Mouse (Mus musculus): Measurements from ENCODE around the gene Man1a.
A peak's percentile ranks its signal among the peaks of the same experiment; 100 is the strongest.

Man1a gene

GRCm38 (mm10) chr10:54076420-54076819 is at the start of gene Man1a:
Man1a (minus strand) TSS chr10:54076609.
- DNase-seq, result no peak

DNA sequence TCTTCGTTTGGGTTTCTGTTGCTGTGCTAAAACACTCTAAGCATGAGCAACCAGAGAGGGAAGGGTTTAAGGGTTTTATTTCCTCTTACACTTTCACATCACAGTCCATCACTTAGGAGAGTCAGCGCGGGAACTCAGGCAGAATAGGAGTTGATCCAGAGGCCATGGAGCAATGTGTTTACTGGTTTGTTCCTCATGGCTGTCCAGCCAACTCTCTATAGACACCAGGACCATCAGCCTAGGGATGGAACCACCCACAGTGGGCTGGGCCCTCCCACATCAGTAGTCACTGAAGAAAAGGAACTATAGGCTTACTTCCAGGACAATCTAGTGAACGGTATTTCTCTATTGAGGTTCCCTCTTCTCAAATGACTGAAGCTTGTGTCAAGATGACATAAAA is 45.4 kb upstream of the Man1a start:
- DNase-seq, result no peak

- no peak for DNase-seq
These were observed 44.0 kb upstream of the Man1a start for GRCm38 (mm10) chr10:54120375-54120774.

- DNase-seq, result no peak
These were observed 42.9 kb upstream of the Man1a start for GRCm38 (mm10) chr10:54119303-54119702.

GRCm38 (mm10) chr10:54118223-54118912 is 42.0 kb upstream of the Man1a start:
- DNase-seq, result no peak

DNA sequence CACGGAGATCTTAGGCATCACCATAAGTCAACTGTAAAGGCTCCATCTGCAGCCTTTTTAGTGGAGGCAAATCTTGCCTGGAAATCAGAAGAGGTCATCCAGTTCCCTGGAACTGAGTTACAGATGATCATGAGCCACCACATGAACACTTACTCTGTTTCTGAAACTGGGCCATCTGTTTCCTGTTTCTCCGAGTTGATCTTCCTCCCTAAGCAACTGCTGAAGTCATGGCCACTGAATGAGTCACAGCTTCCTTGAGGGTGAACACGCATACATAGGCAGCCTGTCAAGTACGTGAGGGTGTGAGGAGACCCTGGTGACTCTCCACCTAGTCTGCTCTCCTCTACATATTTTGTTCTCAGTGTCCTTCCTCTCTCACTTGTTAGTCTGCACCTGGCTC is 41.4 kb upstream of the Man1a start:
- DNase-seq, result no peak

DNA sequence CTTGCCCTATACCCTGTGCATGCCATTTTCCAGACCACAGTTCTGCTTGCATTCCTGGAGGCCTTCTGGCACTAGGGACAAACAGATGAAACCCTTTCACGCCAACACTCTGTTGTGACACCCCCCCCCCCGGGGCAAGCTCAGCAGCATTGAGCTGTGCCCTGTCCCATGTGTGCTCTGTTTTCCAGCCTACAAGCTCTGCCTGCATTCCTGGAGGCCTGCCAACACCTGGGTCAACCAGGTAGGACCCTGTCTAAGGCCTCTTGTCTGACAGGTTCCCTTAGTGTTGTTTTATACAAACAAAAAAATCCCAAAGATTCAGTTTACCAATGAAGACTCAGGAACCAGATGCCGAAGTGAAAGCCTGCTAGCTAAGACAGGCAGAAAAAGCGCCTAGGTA is 27.3 kb upstream of the Man1a start:
- no peak for DNase-seq

- no peak for DNase-seq
These were observed 15.7 kb upstream of the Man1a start for GRCm38 (mm10) chr10:54092081-54092480.

DNA sequence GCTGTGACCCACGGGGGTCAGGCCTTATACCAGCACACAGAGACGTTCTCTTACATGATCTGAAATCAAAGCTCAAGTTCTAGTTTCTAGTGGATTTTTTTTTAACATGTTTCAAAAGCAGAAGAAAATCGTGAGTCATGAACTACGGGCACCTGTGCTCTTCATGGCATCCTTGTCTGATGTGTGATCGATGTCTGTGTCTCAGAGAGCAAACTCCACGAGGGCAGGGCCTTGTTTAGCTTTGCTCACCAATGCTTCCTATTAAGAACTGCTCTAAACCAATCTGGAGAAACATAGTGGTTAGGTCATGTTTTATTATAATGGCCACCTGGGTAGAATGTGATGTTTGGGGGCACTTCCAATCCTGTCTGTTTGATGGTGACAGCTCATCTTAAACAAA is 13.5 kb upstream of the Man1a start:
- no peak for DNase-seq

DNA sequence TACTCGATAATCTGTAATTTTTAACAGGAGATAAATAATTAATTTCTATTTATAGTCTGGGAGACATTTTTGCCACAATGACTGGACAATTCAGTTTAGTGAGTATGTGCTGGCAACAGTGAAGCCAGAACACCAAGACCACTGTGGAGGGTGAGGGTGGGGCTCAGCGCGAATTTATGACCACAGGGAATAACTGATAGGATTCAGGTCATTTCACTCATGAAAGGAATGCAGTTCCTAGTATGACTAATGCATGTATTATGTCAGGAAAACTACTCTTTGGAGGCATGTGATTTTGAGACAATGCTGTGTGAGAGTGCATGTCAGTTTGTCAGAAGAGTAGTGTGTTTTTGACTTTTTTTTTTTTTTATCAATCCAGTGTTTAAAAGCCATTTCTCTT is 10.9 kb upstream of the Man1a start:
- DNase-seq, result no peak

DNA sequence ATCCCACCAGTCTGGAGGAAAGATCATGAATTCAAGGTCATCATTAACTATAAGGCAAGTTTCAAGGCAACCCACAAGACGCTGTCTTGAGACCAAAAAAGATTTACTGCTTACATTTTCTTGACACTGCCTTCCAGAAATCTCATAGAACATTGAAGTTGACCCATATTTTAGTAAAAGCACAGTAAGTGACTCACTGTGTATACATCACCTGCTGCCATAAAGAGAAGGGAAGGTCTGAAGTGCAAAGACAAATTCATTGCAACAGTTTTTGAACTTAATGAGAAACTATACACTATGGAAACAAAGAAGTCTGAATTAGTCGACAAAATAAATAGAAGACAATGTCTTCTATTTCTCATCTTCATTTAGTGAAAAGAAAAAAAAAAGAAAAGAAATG is 8.7 kb upstream of the Man1a start:
- DNase-seq, result no peak

- no peak for DNase-seq
These were observed 596 bp upstream of the Man1a start for GRCm38 (mm10) chr10:54077005-54077404.

GRCm38 (mm10) chr10:54075441-54076010 is 883 bp downstream of the Man1a start:
- peak; percentile 39 for DNase-seq

- DNase-seq, result no peak
These were observed 1.6 kb downstream of the Man1a start for GRCm38 (mm10) chr10:54074609-54075421.

GRCm38 (mm10) chr10:54074247-54074608 is 2.2 kb downstream of the Man1a start:
- no peak for DNase-seq

DNA sequence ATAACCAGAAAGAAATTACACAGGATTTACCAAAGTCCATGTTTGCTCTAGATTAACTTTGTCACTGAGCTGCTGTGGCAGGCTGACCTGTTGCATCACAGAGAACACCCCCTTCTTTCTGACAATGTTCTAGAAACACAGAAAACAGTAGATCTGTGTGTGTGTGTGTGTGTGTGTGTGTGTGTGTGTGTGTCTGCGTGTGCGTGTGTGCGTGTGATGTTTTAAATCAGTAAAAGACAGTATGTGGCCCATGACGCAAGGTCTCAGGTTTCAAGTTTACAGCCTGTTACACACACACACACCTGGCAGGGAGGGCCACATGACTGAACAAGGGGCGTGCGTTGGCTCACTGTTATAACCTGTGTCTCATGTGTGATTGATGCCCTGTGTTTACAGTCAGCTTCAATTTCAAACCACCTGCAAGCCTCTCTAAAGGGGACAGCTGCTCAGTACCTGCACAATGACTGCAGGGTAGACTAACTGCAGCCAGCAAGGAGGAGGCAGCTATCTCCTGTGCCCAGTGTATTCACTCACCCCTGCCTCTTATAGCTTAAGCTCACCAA is 2.7 kb downstream of the Man1a start:
- DNase-seq, result no peak

DNA sequence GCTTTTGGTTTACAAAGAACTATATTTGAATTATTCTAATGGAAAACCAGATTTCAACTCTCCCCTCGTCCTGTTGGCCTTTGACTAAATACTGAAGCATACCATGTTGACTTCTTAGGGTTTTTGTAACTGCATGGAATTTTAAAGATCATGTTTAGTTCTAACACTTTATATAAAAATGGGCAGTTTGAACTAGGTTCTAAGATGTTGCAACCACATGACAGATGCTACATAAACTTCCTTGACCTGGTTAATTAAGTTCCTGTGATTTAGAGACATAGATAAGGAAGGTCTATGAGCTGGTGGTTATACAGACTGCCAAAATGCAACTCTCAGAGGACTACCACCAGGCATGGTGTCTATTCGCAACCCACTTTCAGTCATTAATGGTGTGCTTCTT is 4.1 kb downstream of the Man1a start:
- no peak for DNase-seq

DNA sequence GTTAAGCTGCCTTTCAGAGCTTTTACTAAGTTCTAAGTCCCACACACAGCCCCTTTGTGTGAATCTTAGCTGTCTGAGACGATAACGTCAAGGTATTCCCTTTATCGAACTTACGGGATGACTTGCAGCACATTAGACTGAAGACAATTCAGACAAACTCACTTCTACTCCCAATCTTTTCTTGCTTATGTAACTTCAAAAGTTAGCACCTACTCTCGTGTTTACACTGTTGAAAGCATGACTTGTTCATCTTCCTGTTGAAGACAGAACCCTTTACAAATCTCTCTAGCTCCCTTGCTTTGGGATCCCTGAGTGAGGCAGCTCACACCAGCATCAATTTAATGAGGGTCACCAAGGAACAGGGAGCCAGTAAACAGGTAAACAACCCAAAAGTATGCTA is 5.9 kb downstream of the Man1a start:
- DNase-seq, result no peak

DNA sequence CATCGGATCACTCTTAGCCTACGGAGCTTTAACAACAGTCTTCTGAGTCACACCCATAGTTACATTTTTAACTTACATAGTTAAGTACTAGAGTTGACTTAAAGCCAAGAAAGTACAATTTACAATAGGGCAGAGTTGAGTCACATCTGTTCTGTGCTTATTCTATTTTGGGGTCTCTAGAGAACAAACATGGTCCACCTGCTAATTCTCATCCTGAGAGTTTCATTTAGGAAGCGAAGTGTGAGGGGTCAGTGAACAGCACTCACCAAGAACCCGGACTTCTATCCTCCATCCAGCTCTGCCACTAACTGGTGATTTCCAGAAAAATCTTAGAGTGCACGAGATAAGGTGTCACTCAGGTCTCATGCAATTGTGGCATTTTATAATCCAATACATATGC is 7.0 kb downstream of the Man1a start:
- DNase-seq, result no peak

- DNase-seq, result no peak
These were observed 9.7 kb downstream of the Man1a start for GRCm38 (mm10) chr10:54066683-54067082.

GRCm38 (mm10) chr10:54063551-54064260 is 12.7 kb downstream of the Man1a start:
- DNase-seq, result no peak

- no peak for DNase-seq
These were observed 13.6 kb downstream of the Man1a start for GRCm38 (mm10) chr10:54062835-54063234.

DNA sequence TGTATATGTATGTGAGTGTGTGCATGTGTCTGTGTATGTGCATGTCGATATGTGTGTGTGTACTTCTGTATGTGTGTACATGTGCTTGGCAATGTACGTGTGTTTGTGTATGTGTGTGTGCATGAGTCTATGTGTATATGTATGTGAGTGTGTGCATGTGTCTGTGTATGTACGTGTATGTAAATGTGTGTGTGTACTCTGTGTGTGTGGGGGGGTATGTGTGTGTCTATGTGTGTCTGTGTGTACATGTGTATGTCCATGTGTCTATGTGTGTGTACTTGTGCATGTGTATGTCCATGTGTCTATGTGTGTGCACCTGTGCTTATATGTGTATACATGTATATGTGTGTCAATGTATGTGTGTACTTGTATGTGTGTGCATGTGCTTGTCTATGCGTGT is 15.2 kb downstream of the Man1a start:
- no peak for DNase-seq

All from cerebellum, adult 9-10 months (tissue).